Mouse (Mus musculus): ENCODE results near the gene Sgms2. TPM values are rescaled to one million over a fixed set of nuclear protein-coding genes. Genes with fewer than 3 reads are reported as not detected.

The Sgms2 gene
- polyA plus RNA-seq, 1 experiment from 2014 or later, result 3.1 TPM

GRCm38 (mm10) chr3:131291890-131292289 lies 199.3 kb downstream of the Sgms2 start:
- no peak for TF ChIP-seq CTCF (IDR thresholded peaks at IDR 0.05; ENCODE audit: low read depth)
- H3K4me2 ChIP-seq, result no peak overlapping the region
- no peak overlapping the region for H3K27ac ChIP-seq (ENCODE audit: low read depth)
- DNase-seq (no peak), ATAC-seq (ENCODE audit: insufficient read depth) (no peak)
- no peak overlapping the region for H3K9ac ChIP-seq
- H3K4me1 ChIP-seq (ENCODE audit: insufficient read depth), result peaks cover 9% of the 10 kb centered on the region; the same call in 1 of the 2 replicates
- H3K4me3 ChIP-seq (ENCODE audit: low read depth, low read length), result no peak overlapping the region
- WGBS, result 83% methylated on average over 4 of the region's 4 CpGs
- no peaks in the 10 kb centered on the region for H3K9me3 ChIP-seq (ENCODE audit: low read depth, low read length)
- no peaks in the 10 kb centered on the region for H3K36me3 ChIP-seq (ENCODE audit: insufficient read depth)
- H3K27me3 ChIP-seq (ENCODE audit: insufficient read depth, low read length), result no peaks in the 10 kb centered on the region

GRCm38 (mm10) chr3:131274151-131274550 lies 217.1 kb downstream of the Sgms2 start:
- H3K4me3 ChIP-seq (ENCODE audit: low read depth, low read length), result no peak overlapping the region
- H3K27me3 ChIP-seq (ENCODE audit: insufficient read depth, low read length), result no peaks in the 10 kb centered on the region
- 63% methylated on average over 4 of the region's 4 CpGs for WGBS
- ATAC-seq (ENCODE audit: insufficient read depth), result peak; percentile 35; the same call in 1 of the 2 replicates
- no peaks in the 10 kb centered on the region for H3K9me3 ChIP-seq (ENCODE audit: low read depth, low read length)
- H3K36me3 ChIP-seq (ENCODE audit: insufficient read depth), result no peaks in the 10 kb centered on the region
- H3K9ac ChIP-seq, result no peak overlapping the region
- TF ChIP-seq CTCF (IDR thresholded peaks at IDR 0.05; ENCODE audit: low read depth), result no peak
- peak; percentile 65 for DNase-seq
- no peak overlapping the region for H3K27ac ChIP-seq (ENCODE audit: low read depth)
- H3K4me1 ChIP-seq (ENCODE audit: insufficient read depth), result peaks cover 2% of the 10 kb centered on the region; the same call in 1 of the 2 replicates
- H3K4me2 ChIP-seq, result no peak overlapping the region

- Histone ChIP-seq H3K9ac (peak overlapping the region; percentile 35), H3K4me2 (peak overlapping the region; percentile 85), H3K27me3 (ENCODE audit: insufficient read depth, low read length) (no peaks in the 10 kb centered on the region), H3K4me1 (ENCODE audit: insufficient read depth) (peaks cover 2% of the 10 kb centered on the region), H3K9me3 (ENCODE audit: low read depth, low read length) (no peaks in the 10 kb centered on the region), H3K36me3 (ENCODE audit: insufficient read depth) (no peaks in the 10 kb centered on the region), H3K27ac (ENCODE audit: low read depth) (peak overlapping the region; percentile 77; the same call in 1 of the 2 replicates), H3K4me3 (ENCODE audit: low read depth, low read length) (peak overlapping the region; percentile 69)
- no peak for TF ChIP-seq CTCF (IDR thresholded peaks at IDR 0.05; ENCODE audit: low read depth)
- no peak for DNase-seq
- ATAC-seq (ENCODE audit: insufficient read depth), result peak; percentile 9; the same call in 1 of the 2 replicates
- 24% methylated on average over 10 of the region's 10 CpGs for WGBS
Measured at GRCm38 (mm10) chr3:131272374-131273100, 218.7 kb downstream of the Sgms2 start.

- no peak for TF ChIP-seq CTCF (IDR thresholded peaks at IDR 0.05; ENCODE audit: low read depth)
- H3K4me2 ChIP-seq, result peak within 1 kb of the TSS; percentile 85
- under 1% methylated on average over 51 of the region's 54 CpGs for WGBS
- H3K4me3 ChIP-seq (ENCODE audit: low read depth, low read length), result peak within 1 kb of the TSS; percentile 69
- H3K9me3 ChIP-seq (ENCODE audit: low read depth, low read length), result no peaks in the 10 kb centered on the region
- H3K36me3 ChIP-seq (ENCODE audit: insufficient read depth), result peaks cover 4% of the 10 kb centered on the region; the same call in 1 of the 2 replicates
- peak within 1 kb of the TSS; percentile 77 for H3K27ac ChIP-seq (ENCODE audit: low read depth)
- peaks cover 2% of the 10 kb centered on the region for H3K4me1 ChIP-seq (ENCODE audit: insufficient read depth)
- H3K9ac ChIP-seq, result peak within 1 kb of the TSS; percentile 63
- no peaks in the 10 kb centered on the region for H3K27me3 ChIP-seq (ENCODE audit: insufficient read depth, low read length)
- DNase-seq (peak; percentile 94), ATAC-seq (ENCODE audit: insufficient read depth) (peak; percentile 93)
Measured at GRCm38 (mm10) chr3:131271559-131272373, 219.4 kb downstream of the Sgms2 start, which contains the start of gene Hadh. TSS of gene Hadh (minus strand) at chr3:131272101.

- ATAC-seq (ENCODE audit: insufficient read depth), result peak; percentile 31
Measured at GRCm38 (mm10) chr3:131271157-131271556, 220.1 kb downstream of the Sgms2 start.

GRCm38 (mm10) chr3:131270381-131270780 lies 220.8 kb downstream of the Sgms2 start:
- 52% methylated on average over 6 of the region's 6 CpGs for WGBS
- Histone ChIP-seq H3K4me3 (ENCODE audit: low read depth, low read length) (peak overlapping the region; percentile 69), H3K27ac (ENCODE audit: low read depth) (no peak overlapping the region), H3K9ac (peak overlapping the region; percentile 63; the same call in 1 of the 2 replicates), H3K4me1 (ENCODE audit: insufficient read depth) (peaks cover 2% of the 10 kb centered on the region), H3K9me3 (ENCODE audit: low read depth, low read length) (no peaks in the 10 kb centered on the region), H3K4me2 (peak overlapping the region; percentile 85), H3K36me3 (ENCODE audit: insufficient read depth) (peaks cover 4% of the 10 kb centered on the region; the same call in 1 of the 2 replicates), H3K27me3 (ENCODE audit: insufficient read depth, low read length) (no peaks in the 10 kb centered on the region)
- DNase-seq (no peak), ATAC-seq (ENCODE audit: insufficient read depth) (no peak)
- no peak for TF ChIP-seq CTCF (IDR thresholded peaks at IDR 0.05; ENCODE audit: low read depth)

More at GRCm38 (mm10) chr3:131271157-131271556, 220.1 kb downstream of the Sgms2 start:
- H3K4me3 ChIP-seq (ENCODE audit: low read depth, low read length), result peak overlapping the region; percentile 69
- H3K27me3 ChIP-seq (ENCODE audit: insufficient read depth, low read length), result no peaks in the 10 kb centered on the region
- peak; percentile 48; the same call in 1 of the 2 replicates for TF ChIP-seq CTCF (IDR thresholded peaks at IDR 0.05; ENCODE audit: low read depth)
- WGBS, result 4% methylated on average over 8 of the region's 8 CpGs
- peak overlapping the region; percentile 63 for H3K9ac ChIP-seq
- H3K9me3 ChIP-seq (ENCODE audit: low read depth, low read length), result no peaks in the 10 kb centered on the region
- peaks cover 4% of the 10 kb centered on the region; the same call in 1 of the 2 replicates for H3K36me3 ChIP-seq (ENCODE audit: insufficient read depth)
- H3K27ac ChIP-seq (ENCODE audit: low read depth), result peak overlapping the region; percentile 74
- H3K4me1 ChIP-seq (ENCODE audit: insufficient read depth), result peaks cover 2% of the 10 kb centered on the region
- DNase-seq, result peak; percentile 79
- H3K4me2 ChIP-seq, result peak overlapping the region; percentile 85

Other genes with a start within 250 kb of the Sgms2 start
- gene Hadh, start 219.3 kb downstream of the Sgms2 start, polyA plus RNA-seq (2014; fragmentation: Nextera tagmentation; extraction: Ambion mirVana), result 113 and 115 TPM in 2 replicates
- gene Cyp2u1, start 188.2 kb downstream of the Sgms2 start, polyA plus RNA-seq (2014; fragmentation: Nextera tagmentation; extraction: Ambion mirVana), result 1.9 TPM in 2 replicates
- 98.6 and 99.2 TPM in 2 replicates for gene Papss1, start 73.4 kb upstream of the Sgms2 start, polyA plus RNA-seq (2014; fragmentation: Nextera tagmentation; extraction: Ambion mirVana)